Mouse (Mus musculus): ENCODE data around the gene Klk15. TPM values are rescaled to one million over a fixed set of nuclear protein-coding genes. Genes with fewer than 3 reads are reported as not detected.

The Klk15 gene
- not detected in 2 replicates for total RNA-seq (2014; rRNA removed; ENCODE audit: low replicate concordance)
- not detected in 2 replicates for polyA plus RNA-seq (2015; fragmentation: Nextera tagmentation; extraction: Ambion mirVana)

GRCm38 (mm10) chr7:43933440-43933839 lies at the start of gene Klk15:
TSS of gene Klk15 (plus strand) at chr7:43933740.
- H3K9me3 ChIP-seq (replicated peaks; ENCODE audit: control insufficient read depth, low read length): no peaks in the 10 kb centered on the region
- no peak within 1 kb of the TSS for H3K27ac ChIP-seq (ENCODE audit: low read depth)
- no peak within 1 kb of the TSS for H3K9ac ChIP-seq (replicated peaks; ENCODE audit: low read depth, low read length)
- H3K4me3 ChIP-seq (ENCODE audit: low read depth, low read length): no peak within 1 kb of the TSS
- H3K4me2 ChIP-seq (ENCODE audit: low read depth, low read length): no peak within 1 kb of the TSS
- WGBS: 82% methylated on average over 3 of the region's 3 CpGs
- no peaks in the 10 kb centered on the region for H3K4me1 ChIP-seq (ENCODE audit: control insufficient read depth, insufficient read depth)
- DNase-seq (ENCODE audit: low spot score) (no peak), ATAC-seq (ENCODE audit: insufficient read depth, low read depth) (no peak)
- H3K36me3 ChIP-seq (replicated peaks; ENCODE audit: control insufficient read depth, insufficient read depth, low read length): no peaks in the 10 kb centered on the region
- H3K27me3 ChIP-seq (ENCODE audit: control insufficient read depth, insufficient read depth, low read length): no peaks in the 10 kb centered on the region
- TF ChIP-seq EP300 (IDR thresholded peaks at IDR 0.05; ENCODE audit: low read depth): no peak
- TF ChIP-seq CTCF (IDR thresholded peaks at IDR 0.05; ENCODE audit: low read depth): no peak

- ATAC-seq (ENCODE audit: insufficient read depth, low read depth) (no peak), DNase-seq (ENCODE audit: low spot score) (no peak)
- Histone ChIP-seq H3K4me1 (ENCODE audit: control insufficient read depth, insufficient read depth) (no peaks in the 10 kb centered on the region), H3K4me3 (ENCODE audit: low read depth, low read length) (no peak overlapping the region), H3K9me3 (replicated peaks; ENCODE audit: control insufficient read depth, low read length) (no peaks in the 10 kb centered on the region), H3K27me3 (ENCODE audit: control insufficient read depth, insufficient read depth, low read length) (no peaks in the 10 kb centered on the region), H3K27ac (ENCODE audit: low read depth) (no peak overlapping the region), H3K9ac (replicated peaks; ENCODE audit: low read depth, low read length) (no peak overlapping the region), H3K4me2 (ENCODE audit: low read depth, low read length) (no peak overlapping the region), H3K36me3 (replicated peaks; ENCODE audit: control insufficient read depth, insufficient read depth, low read length) (no peaks in the 10 kb centered on the region)
- WGBS: 54% methylated on average over 5 of the region's 5 CpGs
- no peak for TF ChIP-seq CTCF (IDR thresholded peaks at IDR 0.05; ENCODE audit: low read depth)
- TF ChIP-seq EP300 (IDR thresholded peaks at IDR 0.05; ENCODE audit: low read depth): no peak
Observed at GRCm38 (mm10) chr7:43891365-43891764, 42.2 kb upstream of the Klk15 start.

GRCm38 (mm10) chr7:43891788-43892187 lies 41.8 kb upstream of the Klk15 start:
- Histone ChIP-seq H3K36me3 (replicated peaks; ENCODE audit: control insufficient read depth, insufficient read depth, low read length) (no peaks in the 10 kb centered on the region), H3K27ac (ENCODE audit: low read depth) (no peak overlapping the region), H3K9ac (replicated peaks; ENCODE audit: low read depth, low read length) (no peak overlapping the region), H3K4me1 (ENCODE audit: control insufficient read depth, insufficient read depth) (no peaks in the 10 kb centered on the region), H3K9me3 (replicated peaks; ENCODE audit: control insufficient read depth, low read length) (no peaks in the 10 kb centered on the region), H3K4me2 (ENCODE audit: low read depth, low read length) (no peak overlapping the region), H3K27me3 (ENCODE audit: control insufficient read depth, insufficient read depth, low read length) (no peaks in the 10 kb centered on the region), H3K4me3 (ENCODE audit: low read depth, low read length) (no peak overlapping the region)
- TF ChIP-seq EP300 (IDR thresholded peaks at IDR 0.05; ENCODE audit: low read depth): no peak
- no peak for DNase-seq (ENCODE audit: low spot score)
- no peak for ATAC-seq (ENCODE audit: insufficient read depth, low read depth)
- WGBS: 47% methylated on average over 3 of the region's 3 CpGs

GRCm38 (mm10) chr7:43894836-43895235 lies 38.7 kb upstream of the Klk15 start:
- Histone ChIP-seq H3K27me3 (ENCODE audit: control insufficient read depth, insufficient read depth, low read length) (no peaks in the 10 kb centered on the region), H3K9ac (replicated peaks; ENCODE audit: low read depth, low read length) (no peak overlapping the region), H3K36me3 (replicated peaks; ENCODE audit: control insufficient read depth, insufficient read depth, low read length) (no peaks in the 10 kb centered on the region), H3K4me1 (ENCODE audit: control insufficient read depth, insufficient read depth) (no peaks in the 10 kb centered on the region), H3K9me3 (replicated peaks; ENCODE audit: control insufficient read depth, low read length) (no peaks in the 10 kb centered on the region), H3K27ac (ENCODE audit: low read depth) (no peak overlapping the region), H3K4me2 (ENCODE audit: low read depth, low read length) (no peak overlapping the region), H3K4me3 (ENCODE audit: low read depth, low read length) (no peak overlapping the region)
- no peak for TF ChIP-seq EP300 (IDR thresholded peaks at IDR 0.05; ENCODE audit: low read depth)
- TF ChIP-seq CTCF (IDR thresholded peaks at IDR 0.05; ENCODE audit: low read depth): peak; percentile 95
- peak; percentile 74 for DNase-seq (ENCODE audit: low spot score)
- ATAC-seq (ENCODE audit: insufficient read depth, low read depth): peak; percentile 94
- WGBS: 6% methylated on average over 1 of the region's 1 CpGs

GRCm38 (mm10) chr7:43914821-43915220 lies 18.7 kb upstream of the Klk15 start:
- DNase-seq (ENCODE audit: low spot score) (no peak), ATAC-seq (ENCODE audit: insufficient read depth, low read depth) (no peak)
- no peak for TF ChIP-seq CTCF (IDR thresholded peaks at IDR 0.05; ENCODE audit: low read depth)
- no peak for TF ChIP-seq EP300 (IDR thresholded peaks at IDR 0.05; ENCODE audit: low read depth)
- H3K4me3 ChIP-seq (ENCODE audit: low read depth, low read length): no peak overlapping the region
- H3K27me3 ChIP-seq (ENCODE audit: control insufficient read depth, insufficient read depth, low read length): no peaks in the 10 kb centered on the region
- WGBS: 32% methylated on average over 9 of the region's 9 CpGs
- no peaks in the 10 kb centered on the region for H3K4me1 ChIP-seq (ENCODE audit: control insufficient read depth, insufficient read depth)
- no peak overlapping the region for H3K9ac ChIP-seq (replicated peaks; ENCODE audit: low read depth, low read length)
- no peaks in the 10 kb centered on the region for H3K9me3 ChIP-seq (replicated peaks; ENCODE audit: control insufficient read depth, low read length)
- H3K36me3 ChIP-seq (replicated peaks; ENCODE audit: control insufficient read depth, insufficient read depth, low read length): no peaks in the 10 kb centered on the region
- H3K27ac ChIP-seq (ENCODE audit: low read depth): no peak overlapping the region
- no peak overlapping the region for H3K4me2 ChIP-seq (ENCODE audit: low read depth, low read length)

GRCm38 (mm10) chr7:43918426-43918825 lies 15.1 kb upstream of the Klk15 start:
- no peak for ATAC-seq (ENCODE audit: insufficient read depth, low read depth)
- no peak for DNase-seq (ENCODE audit: low spot score)
- Histone ChIP-seq H3K4me2 (ENCODE audit: low read depth, low read length) (no peak overlapping the region), H3K27me3 (ENCODE audit: control insufficient read depth, insufficient read depth, low read length) (no peaks in the 10 kb centered on the region), H3K4me3 (ENCODE audit: low read depth, low read length) (no peak overlapping the region), H3K36me3 (replicated peaks; ENCODE audit: control insufficient read depth, insufficient read depth, low read length) (no peaks in the 10 kb centered on the region), H3K4me1 (ENCODE audit: control insufficient read depth, insufficient read depth) (no peaks in the 10 kb centered on the region), H3K27ac (ENCODE audit: low read depth) (no peak overlapping the region), H3K9ac (replicated peaks; ENCODE audit: low read depth, low read length) (no peak overlapping the region), H3K9me3 (replicated peaks; ENCODE audit: control insufficient read depth, low read length) (no peaks in the 10 kb centered on the region)
- TF ChIP-seq EP300 (IDR thresholded peaks at IDR 0.05; ENCODE audit: low read depth): no peak
- TF ChIP-seq CTCF (IDR thresholded peaks at IDR 0.05; ENCODE audit: low read depth): no peak
- 77% methylated on average over 13 of the region's 13 CpGs for WGBS

Data from heart, postnatal 0 days (tissue).